Mouse (Mus musculus) myocyte (in vitro differentiated cells): ENCODE measurements around the gene Thap7. TPM values are rescaled to one million over a fixed set of nuclear protein-coding genes. Genes with fewer than 3 reads are reported as not detected.
A peak's percentile ranks its signal among the peaks of the same experiment; 100 is the strongest.

ENCODE experiments used
- H3K27me3 ChIP-seq: one replicate; pipeline ENCODE4 v1.6.1; 2011; ENCODE audit not compliant: control insufficient read depth, insufficient read depth, insufficient read length
- H3K36me3 ChIP-seq: one replicate; pipeline ENCODE4 v1.6.1; 2011; ENCODE audit not compliant: control insufficient read depth, insufficient read depth
- H3K4me2 ChIP-seq: one replicate; pipeline ENCODE4 v1.6.1; 2011; ENCODE audit warnings: low read depth, control low read depth
- H3K4me3 ChIP-seq: one replicate; pipeline ENCODE4 v1.5.1; 2011; ENCODE audit warnings: mild to moderate bottlenecking, control low read depth, moderate library complexity
- H3K79me2 ChIP-seq: one replicate; pipeline ENCODE4 v1.6.1; 2011; ENCODE audit not compliant: control insufficient read depth, insufficient read depth
- H3ac ChIP-seq: one replicate; pipeline ENCODE4 v1.6.1; 2011; ENCODE audit not compliant: control insufficient read depth, insufficient read length
- CEBPB ChIP-seq: IDR thresholded peaks from 2 replicates; pipeline ENCODE4 v1.6.1; 2011; ENCODE audit warnings: mild to moderate bottlenecking, moderate library complexity; ENCODE audit not compliant: poor library complexity, insufficient read depth, severe bottlenecking
- E2F4 ChIP-seq: IDR thresholded peaks from one replicate; pipeline ENCODE4 v1.6.1; 2011; ENCODE audit warnings: mild to moderate bottlenecking, control low read depth, moderate library complexity; ENCODE audit not compliant: insufficient read depth
- MAX ChIP-seq: IDR thresholded peaks from one replicate; pipeline ENCODE4 v1.6.1; 2011; ENCODE audit warnings: low read depth, mild to moderate bottlenecking, control low read depth
- MYOD1 ChIP-seq, 3 experiments: IDR thresholded peaks; one replicate each; pipeline ENCODE4 v1.6.1; 2011; ENCODE audit warnings: control low read depth in 2 of 3, low read depth in 2 of 3, mild to moderate bottlenecking in 2 of 3, moderate library complexity in 1 of 3; ENCODE audit not compliant: insufficient read length in 2 of 3, control insufficient read depth in 1 of 3
- MYOG ChIP-seq, 3 experiments: IDR thresholded peaks; one replicate each; pipeline ENCODE4 v1.6.1; 2011; ENCODE audit warnings: control low read depth in 2 of 3, low read depth in 2 of 3, mild to moderate bottlenecking in 2 of 3; ENCODE audit not compliant: insufficient read length in 2 of 3, control insufficient read depth in 1 of 3, insufficient read depth in 1 of 3
- POLR2A ChIP-seq: IDR thresholded peaks from one replicate; pipeline ENCODE4 v1.6.1; 2011; ENCODE audit warnings: low read depth, mild to moderate bottlenecking, control low read depth, moderate library complexity; ENCODE audit not compliant: insufficient read length
- POLR2AphosphoS2 ChIP-seq: IDR thresholded peaks from one replicate; pipeline ENCODE4 v1.6.1; 2011; ENCODE audit warnings: low read depth, control low read depth; ENCODE audit not compliant: insufficient read length
- REST ChIP-seq: IDR thresholded peaks from one replicate; pipeline ENCODE4 v1.6.1; 2011; ENCODE audit warnings: mild to moderate bottlenecking, control low read depth, moderate library complexity; ENCODE audit not compliant: insufficient read depth, insufficient read length
- SRF ChIP-seq: IDR thresholded peaks from one replicate; pipeline ENCODE4 v1.6.1; 2011; ENCODE audit warnings: low read depth; ENCODE audit not compliant: control insufficient read depth, insufficient read length
- TCF12 ChIP-seq: IDR thresholded peaks from one replicate; pipeline ENCODE4 v1.6.1; 2011; ENCODE audit warnings: mild to moderate bottlenecking, control low read depth; ENCODE audit not compliant: poor library complexity, insufficient read depth, severe bottlenecking
- TCF3 ChIP-seq: IDR thresholded peaks from one replicate; pipeline ENCODE4 v1.6.1; 2011; ENCODE audit warnings: low read depth, control low read depth; ENCODE audit not compliant: insufficient read length
- USF1 ChIP-seq: IDR thresholded peaks from one replicate; pipeline ENCODE4 v1.6.1; 2011; ENCODE audit warnings: low read depth, mild to moderate bottlenecking, control low read depth, moderate library complexity
- polyA plus RNA-seq: library from polyadenylated mRNA; unstranded; fragments of >200 nt; fragmentation: generic; extraction: Trizol; gene quantifications from one replicate; pipeline ENCODE4 v1.2.1, GENCODE M21; 2012; ENCODE audit warnings: missing spikeins

The Thap7 gene
- polyA plus RNA-seq, 1 experiment: 42.6 TPM

DNA sequence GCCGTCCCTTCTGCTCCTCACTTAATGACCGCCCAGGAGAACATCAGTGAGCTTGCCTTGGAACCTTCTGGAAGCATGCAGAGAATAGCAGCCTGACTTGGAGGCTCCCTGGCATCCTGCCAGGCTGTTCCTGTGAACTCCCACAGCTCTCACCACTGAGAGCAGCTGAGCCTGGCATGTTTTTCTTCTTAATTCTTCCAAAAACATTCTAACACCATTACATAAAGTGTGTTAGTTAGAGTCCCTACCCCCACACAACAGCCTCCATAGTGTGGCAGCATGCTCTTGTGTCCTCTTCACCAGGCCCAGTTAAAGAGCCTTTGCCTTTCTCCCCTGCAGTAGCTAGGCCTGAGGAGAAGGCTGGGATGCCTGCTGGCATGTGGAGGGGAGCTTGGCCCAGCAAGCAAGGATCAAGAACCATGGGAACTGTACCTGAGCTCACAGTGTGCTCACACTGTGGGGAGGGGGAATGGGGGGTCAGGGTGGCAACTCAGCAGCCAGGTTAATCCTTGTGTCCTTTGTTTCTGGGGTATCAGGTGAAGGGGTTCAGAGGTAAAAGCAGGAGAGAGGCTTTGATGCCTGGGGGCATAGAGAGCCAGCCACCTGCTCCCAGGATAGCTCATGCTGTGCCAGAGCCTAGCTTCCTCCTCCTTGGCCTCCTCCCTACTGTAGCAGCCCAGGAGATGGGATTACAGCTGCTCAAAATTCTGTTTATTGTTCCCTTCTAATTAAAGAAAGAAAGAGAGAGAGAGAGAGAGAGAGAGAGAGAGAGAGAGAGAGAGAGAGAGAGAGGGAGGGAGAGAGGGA is 34.2 kb downstream of the Thap7 start:
- Histone ChIP-seq H3K4me2 (no peak overlapping the region), H3ac (no peak overlapping the region), H3K27me3 (peaks cover 23% of the 10 kb centered on the region), H3K79me2 (no peaks in the 10 kb centered on the region), H3K4me3 (no peak overlapping the region), H3K36me3 (no peaks in the 10 kb centered on the region)
- TF ChIP-seq E2F4 (no peak), MYOD1 (IDR thresholded peaks at IDR 0.05; ENCODE audit: control insufficient read depth in 1 of 3, insufficient read length in 2 of 3, low read depth in 2 of 3) (no peak), REST (no peak), MYOG (IDR thresholded peaks at IDR 0.05; ENCODE audit: control insufficient read depth in 1 of 3, insufficient read depth in 1 of 3, insufficient read length in 2 of 3, low read depth in 2 of 3) (no peak), SRF (no peak), CEBPB (no peak), POLR2AphosphoS2 (no peak)

DNA sequence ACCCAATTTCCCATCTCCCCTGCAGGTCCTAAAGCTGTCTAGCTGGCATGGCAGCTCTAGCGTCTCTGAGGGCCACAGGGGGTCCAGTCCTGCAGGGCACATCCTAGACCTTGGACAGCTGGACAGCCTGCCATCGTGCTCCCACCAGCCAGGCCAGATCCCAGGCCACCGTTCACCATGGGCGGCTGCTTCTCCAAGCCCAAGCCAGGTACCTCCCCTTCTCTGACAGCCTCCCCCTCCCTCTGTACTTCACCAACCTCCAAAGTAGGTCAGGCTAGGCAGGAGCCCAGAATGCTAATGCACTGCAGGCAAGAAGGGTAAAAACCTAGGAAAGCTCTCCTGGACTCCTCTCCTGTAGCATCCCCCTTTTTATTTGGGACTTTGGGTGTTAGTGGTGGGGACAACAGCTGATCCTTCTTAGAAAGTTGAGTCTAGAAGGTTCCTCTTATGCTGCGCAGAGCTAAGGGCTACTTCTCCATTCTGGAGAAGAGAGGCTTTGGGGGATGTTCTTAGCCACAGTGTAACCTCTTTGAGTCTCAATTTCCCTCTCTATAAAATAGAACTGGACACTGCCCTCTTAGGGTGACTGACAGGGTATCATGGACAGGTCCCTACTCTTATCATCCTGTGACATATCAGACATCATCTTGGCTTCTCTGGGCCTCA is 38.9 kb downstream of the Thap7 start:
- H3ac ChIP-seq: no peak overlapping the region
- no peaks in the 10 kb centered on the region for H3K79me2 ChIP-seq
- H3K27me3 ChIP-seq: no peaks in the 10 kb centered on the region
- H3K36me3 ChIP-seq: no peaks in the 10 kb centered on the region
- no peak overlapping the region for H3K4me3 ChIP-seq
- TF ChIP-seq CEBPB: no peak
- TF ChIP-seq MAX: no peak
- TF ChIP-seq REST: no peak
- no peak for TF ChIP-seq USF1
- no peak for TF ChIP-seq SRF
- no peak for TF ChIP-seq E2F4
- TF ChIP-seq TCF3: no peak
- TF ChIP-seq POLR2AphosphoS2: no peak
- no peak for TF ChIP-seq MYOG (IDR thresholded peaks at IDR 0.05; ENCODE audit: control insufficient read depth in 1 of 3, insufficient read depth in 1 of 3, insufficient read length in 2 of 3, low read depth in 2 of 3)
- no peak for TF ChIP-seq POLR2A
- TF ChIP-seq MYOD1 (IDR thresholded peaks at IDR 0.05; ENCODE audit: control insufficient read depth in 1 of 3, insufficient read length in 2 of 3, low read depth in 2 of 3): no peak
- no peak for TF ChIP-seq TCF12
- no peak overlapping the region for H3K4me2 ChIP-seq

DNA sequence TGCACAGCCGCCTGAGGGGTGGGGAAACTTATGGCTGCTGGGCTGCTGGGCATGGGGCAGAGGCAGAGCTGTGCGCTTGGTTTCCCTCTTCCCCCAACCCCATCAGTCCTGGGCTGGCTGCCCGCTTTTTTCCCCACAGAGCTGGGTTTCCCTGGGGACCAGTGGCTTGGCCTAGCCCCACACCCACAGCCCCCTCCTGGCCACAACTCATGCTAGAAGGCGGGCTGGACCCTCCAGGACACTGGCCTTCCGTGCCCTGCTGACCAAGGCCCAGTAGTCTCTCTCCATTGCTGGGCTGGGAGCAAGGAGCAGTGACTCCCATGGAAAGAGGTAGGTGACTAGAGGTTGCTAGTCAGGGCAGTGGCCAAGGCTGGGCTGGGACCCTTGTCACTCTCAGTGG is 39.8 kb downstream of the Thap7 start:
- no peaks in the 10 kb centered on the region for H3K27me3 ChIP-seq
- no peaks in the 10 kb centered on the region for H3K36me3 ChIP-seq
- H3ac ChIP-seq: no peak overlapping the region
- H3K79me2 ChIP-seq: no peaks in the 10 kb centered on the region
- H3K4me3 ChIP-seq: no peak overlapping the region
- TF ChIP-seq TCF12 (no peak), MYOG (IDR thresholded peaks at IDR 0.05; ENCODE audit: control insufficient read depth in 1 of 3, insufficient read depth in 1 of 3, insufficient read length in 2 of 3, low read depth in 2 of 3) (no peak), POLR2A (no peak)
- H3K4me2 ChIP-seq: no peak overlapping the region

- TF ChIP-seq E2F4 (no peak), MYOD1 (IDR thresholded peaks at IDR 0.05; ENCODE audit: control insufficient read depth in 1 of 3, insufficient read length in 2 of 3, low read depth in 2 of 3) (peak in 1 of 3 experiments; percentile 30)
- H3K36me3 ChIP-seq: peaks cover 7% of the 10 kb centered on the region
- H3ac ChIP-seq: no peak within 1 kb of the TSS
- H3K4me2 ChIP-seq: no peak within 1 kb of the TSS
- no peak within 1 kb of the TSS for H3K4me3 ChIP-seq
- H3K27me3 ChIP-seq: no peaks in the 10 kb centered on the region
- peaks cover 3% of the 10 kb centered on the region for H3K79me2 ChIP-seq
These were observed 41.3 kb downstream of the Thap7 start, which contains the start of gene Aifm3 for GRCm38 (mm10) chr16:17489469-17490111. TSS of gene Aifm3 (plus strand) at chr16:17489611.
